Mouse (Mus musculus) heart, postnatal 36 days (tissue): Measurements from ENCODE around the gene Mpp3. TPM values are rescaled to one million over a fixed set of nuclear protein-coding genes. Genes with fewer than 3 reads are reported as not detected.
"Not testable (repeated sequence)": the region's sequence is repeated elsewhere in the genome, so short reads cannot be mapped to it uniquely, and the experiment has no call there.

ENCODE experiments used
- DNase-seq, 2 experiments: peaks; one replicate each; pipeline ENCODE4 v3.0.0; 2021 to 2022
- intact Hi-C: fragments of 180-260 bp; cut with DNase I; formaldehyde crosslinking; loops from one replicate; pipeline ENCODE4 v1.15.1; 2025
- total RNA-seq, 2 experiments: library from RNA; stranded (reverse); gene quantifications; 2 replicates each; pipeline ENCODE4 v1.2.3; 2021

Mpp3 gene
- total RNA-seq, 2 experiments from 2014 or later = 1.7 to 1.9 TPM

GRCm38 (mm10) chr11:102016136-102016535 lies 12.1 kb downstream of the Mpp3 start:
- peak; percentile 33 to 52 for DNase-seq

GRCm38 (mm10) chr11:102015472-102015871 lies 12.8 kb downstream of the Mpp3 start:
- DNase-seq = no peak

More at GRCm38 (mm10) chr11:102016136-102016535, 12.1 kb downstream of the Mpp3 start:
- intact Hi-C loops = no loop called here

DNA sequence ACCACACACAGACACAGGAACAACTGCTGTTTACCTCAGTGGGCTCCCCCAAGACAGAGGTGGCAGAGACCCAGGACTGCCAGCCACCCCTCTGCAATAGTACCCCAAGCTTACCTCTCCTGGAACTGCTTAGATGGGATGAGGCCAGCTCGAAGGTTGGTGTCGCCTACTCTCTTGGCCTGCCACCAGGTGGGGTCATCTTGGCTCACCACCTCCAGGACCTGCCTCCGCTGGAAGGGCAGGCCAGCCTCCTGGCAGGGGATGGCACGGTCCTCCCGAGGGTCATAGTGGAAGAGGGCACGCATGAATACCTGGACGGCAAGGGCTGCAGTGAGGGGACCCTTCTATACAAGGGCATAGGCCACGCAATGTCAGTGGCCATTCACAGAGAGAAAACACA lies 15.1 kb downstream of the Mpp3 start:
- intact Hi-C loops = no loop called here
- no peak for DNase-seq

More at GRCm38 (mm10) chr11:102015472-102015871, 12.8 kb downstream of the Mpp3 start:
- intact Hi-C loops = no loop called here

DNA sequence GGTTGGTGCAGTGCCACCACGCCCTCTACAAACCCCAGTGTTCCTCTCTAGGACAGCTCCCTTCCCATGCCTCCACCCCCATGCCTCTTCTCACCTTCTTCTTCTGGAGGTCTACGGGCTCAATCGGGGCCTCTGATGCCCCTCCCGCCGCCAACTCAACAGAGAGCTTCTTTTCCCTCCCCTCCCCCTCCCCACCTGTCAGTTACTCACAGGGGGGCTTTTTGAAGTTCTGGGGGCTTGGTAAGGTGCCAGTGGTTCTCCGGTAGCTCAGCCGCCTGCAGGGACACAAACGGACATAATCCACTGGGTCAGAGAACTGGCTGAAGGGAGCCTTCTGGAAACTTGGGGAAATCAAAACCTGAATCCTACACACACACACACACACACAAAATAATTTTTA lies 16.8 kb downstream of the Mpp3 start:
- no peak for DNase-seq
- intact Hi-C loops = no loop called here

GRCm38 (mm10) chr11:102010140-102010539 lies 18.1 kb downstream of the Mpp3 start:
- no peak for DNase-seq

DNA sequence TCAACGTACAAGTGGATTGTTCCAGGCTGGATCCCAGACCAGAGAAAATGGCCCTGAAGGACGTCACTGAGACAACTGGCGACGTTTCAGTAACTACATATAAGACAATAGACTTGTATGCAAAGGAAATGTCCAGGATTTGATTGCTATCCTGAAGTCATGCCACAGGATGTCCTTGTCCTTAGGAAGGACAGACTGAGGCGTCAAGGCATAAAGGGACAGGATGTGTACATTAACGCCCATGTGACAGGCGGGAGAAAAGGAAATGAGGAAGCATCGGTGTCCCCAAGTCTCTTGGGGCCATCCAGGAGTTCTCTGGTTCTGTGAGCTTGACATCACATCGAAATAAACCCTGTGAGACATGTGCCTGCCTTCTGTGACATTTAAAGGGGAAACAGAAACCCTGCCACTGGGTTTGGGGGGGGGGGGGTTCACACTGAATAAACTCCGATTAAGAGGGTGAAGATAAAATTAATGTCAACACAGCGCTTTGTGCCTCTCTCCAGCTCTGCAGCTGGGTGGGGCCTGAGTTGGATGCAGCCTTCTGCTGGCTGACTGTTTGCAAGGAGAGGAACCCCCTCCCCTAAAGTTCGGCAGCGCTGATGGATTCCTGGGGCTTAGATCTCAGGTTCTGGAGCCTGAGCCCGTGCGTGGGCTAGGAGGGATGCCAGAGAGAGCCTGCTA lies 19.2 kb downstream of the Mpp3 start:
- no peak for DNase-seq
- intact Hi-C loops = no loop called here

More at GRCm38 (mm10) chr11:102010140-102010539, 18.1 kb downstream of the Mpp3 start:
- intact Hi-C loops = no loop called here

- intact Hi-C loops = no loop called here
- no peak for DNase-seq
These were observed 19.9 kb downstream of the Mpp3 start for GRCm38 (mm10) chr11:102008372-102008771.

- intact Hi-C loops = no loop called here
- DNase-seq = no peak
These were observed 21.6 kb downstream of the Mpp3 start for GRCm38 (mm10) chr11:102006688-102007087.

- intact Hi-C loops = no loop called here
These were observed 22.0 kb downstream of the Mpp3 start for GRCm38 (mm10) chr11:102006271-102006670.

GRCm38 (mm10) chr11:102004251-102004650 lies 24.0 kb downstream of the Mpp3 start:
- intact Hi-C loops = no loop called here
- DNase-seq = no peak

More at GRCm38 (mm10) chr11:102006271-102006670, 22.0 kb downstream of the Mpp3 start:
- no peak for DNase-seq

DNA sequence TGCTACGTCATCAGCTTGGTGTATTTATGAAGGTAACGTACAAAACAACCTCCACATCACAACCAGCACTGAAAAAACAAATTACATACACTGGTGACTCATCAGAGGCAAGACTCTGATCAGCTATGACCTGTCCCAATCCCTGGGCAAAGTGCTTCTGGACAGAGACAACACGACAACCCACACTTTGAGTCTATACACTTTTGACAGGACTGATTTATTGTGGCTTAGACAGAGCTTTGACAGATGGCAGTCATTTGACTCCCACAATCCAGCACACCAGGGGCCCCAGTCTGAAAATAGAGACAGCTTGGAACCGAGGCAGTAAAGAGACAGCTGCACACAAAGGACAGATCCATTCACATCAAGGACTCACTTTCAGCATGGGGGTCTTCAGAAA lies 28.8 kb downstream of the Mpp3 start:
- intact Hi-C loops = no loop called here
- no peak for DNase-seq

- intact Hi-C loops = no loop called here
- DNase-seq = peak; percentile 31 to 32
These were observed 30.0 kb downstream of the Mpp3 start for GRCm38 (mm10) chr11:101998258-101998657.

GRCm38 (mm10) chr11:101995938-101996337 lies 32.3 kb downstream of the Mpp3 start:
- intact Hi-C loops = no loop called here

GRCm38 (mm10) chr11:101994100-101994499 lies 34.2 kb downstream of the Mpp3 start:
- DNase-seq = no peak
- intact Hi-C loops = no loop called here

More at GRCm38 (mm10) chr11:101995938-101996337, 32.3 kb downstream of the Mpp3 start:
- no peak for DNase-seq

DNA sequence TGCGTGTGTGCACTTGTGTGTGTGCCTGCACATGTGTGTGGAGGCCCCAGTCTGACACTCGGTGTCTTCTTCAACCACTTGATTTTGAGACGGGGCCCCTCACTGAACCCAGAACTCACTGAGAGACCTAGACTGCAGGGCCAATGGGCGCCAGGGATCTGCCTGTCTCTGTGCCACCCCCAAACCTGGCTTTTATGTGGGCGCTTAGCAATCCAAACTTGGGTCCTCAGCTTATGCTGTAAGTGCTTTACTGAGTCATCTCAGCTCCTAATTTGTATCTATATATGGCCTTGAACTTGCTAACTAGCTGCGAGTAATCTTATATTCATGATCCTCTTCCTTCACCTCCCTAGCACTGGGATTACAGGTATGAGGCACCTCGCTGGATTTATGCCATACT lies 35.9 kb downstream of the Mpp3 start:
- no peak for DNase-seq
- intact Hi-C loops = no loop called here

GRCm38 (mm10) chr11:101991813-101992212 lies 36.4 kb downstream of the Mpp3 start:
- DNase-seq = no peak
- intact Hi-C loops = no loop called here

DNA sequence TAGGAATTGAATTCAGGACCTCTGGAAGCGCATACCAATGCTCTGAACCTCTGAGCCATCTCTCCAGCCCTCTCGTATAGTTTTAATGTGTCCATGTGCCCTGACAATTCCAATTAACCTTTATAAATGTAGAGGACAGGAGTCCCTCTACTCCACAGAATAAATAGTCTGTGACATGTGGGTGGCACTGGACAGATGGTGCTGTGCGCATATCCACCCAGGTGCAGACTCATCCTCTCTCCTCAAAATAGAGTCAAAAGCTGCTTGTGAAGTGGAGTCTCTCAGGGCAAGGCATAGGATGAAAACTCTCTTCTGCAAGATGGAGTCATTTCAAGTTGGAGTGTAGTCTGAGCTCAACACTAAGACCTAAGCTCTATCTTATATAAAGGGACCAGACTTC lies 38.0 kb downstream of the Mpp3 start:
- intact Hi-C loops = no loop called here
- DNase-seq = no peak

- no peak for DNase-seq
- intact Hi-C loops = loop anchor here (1.0 to 2.0 kb wide), 2 partner anchors 53 to 152 kb away; no protein-coding TSS in a partner anchor
These were observed 41.3 kb downstream of the Mpp3 start, which contains the start of gene Dusp3 for GRCm38 (mm10) chr11:101986913-101987312. Dusp3 (minus strand) TSS chr11:101987013.

- intact Hi-C loops = loop anchor here (1.0 to 2.0 kb wide), 3 partner anchors 54 to 153 kb away; no protein-coding TSS in a partner anchor
- peak; percentile 90 to 92 for DNase-seq
These were observed 42.3 kb downstream of the Mpp3 start for GRCm38 (mm10) chr11:101985990-101986389.

- not testable (repeated sequence) for DNase-seq
- intact Hi-C loops = loop anchor here (2.0 kb wide), 1 partner anchor 67 kb away; no protein-coding TSS in a partner anchor
These were observed 42.8 kb downstream of the Mpp3 start for GRCm38 (mm10) chr11:101985450-101985849.

DNA sequence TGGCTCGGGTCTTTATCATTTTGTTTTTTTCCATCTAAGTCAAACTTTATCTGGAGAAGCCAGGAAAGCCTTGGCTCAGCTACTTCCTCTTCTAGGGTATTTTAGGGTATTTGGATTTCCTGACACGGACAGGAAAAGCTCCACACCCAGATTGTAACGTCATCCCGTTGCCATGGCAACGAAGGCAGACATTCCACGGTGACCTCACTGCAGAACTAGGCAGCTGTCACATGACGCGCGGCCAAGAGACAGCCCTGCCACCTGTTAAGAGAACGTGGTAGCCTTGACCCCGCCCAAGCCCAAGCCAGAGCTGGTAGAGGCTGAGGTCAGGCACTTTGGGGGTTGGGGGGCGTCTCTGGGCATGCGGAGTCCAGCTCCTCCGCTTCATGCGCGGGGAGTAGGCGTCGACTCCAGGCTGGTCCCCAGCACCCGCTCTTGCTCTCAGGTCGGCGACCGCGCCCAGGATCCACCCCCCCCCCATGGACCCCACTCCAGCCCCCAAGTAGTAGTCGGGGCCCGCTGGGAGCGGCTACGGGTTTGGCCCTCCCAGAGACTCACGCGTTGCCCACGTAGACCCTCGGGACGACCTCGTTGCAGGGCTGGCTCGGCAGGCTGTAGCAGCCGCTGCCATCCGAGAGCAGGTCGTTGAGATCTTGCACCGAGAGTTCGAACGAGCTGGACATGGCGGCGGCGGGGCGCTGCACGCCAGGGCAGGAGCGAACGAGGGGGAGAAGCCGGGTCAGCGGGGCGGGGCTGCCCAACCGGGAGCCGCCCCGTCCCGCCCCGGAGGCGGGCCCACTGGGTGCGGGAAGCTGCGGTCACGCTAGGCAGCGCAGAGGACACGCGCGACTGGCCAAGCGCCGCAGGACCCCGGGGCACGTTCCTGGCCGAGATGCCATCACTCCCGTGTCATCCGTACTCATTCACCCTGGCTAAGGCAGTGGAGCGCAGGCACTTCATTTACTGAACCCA lies 43.9 kb downstream of the Mpp3 start, which contains the start of gene Cfap97d1:
Gene Cfap97d1, plus strand, starts transcription at position 226 of the 972 bp plus-strand sequence.
- peak; percentile 96 for DNase-seq
- intact Hi-C loops = loop anchor here (2.0 to 5.0 kb wide), 2 partner anchors 68 to 233 kb away; no protein-coding TSS in a partner anchor
